Mouse (Mus musculus) CH12.LX (cell line): ENCODE data around the gene Dcp1b. TPM values are rescaled to one million over a fixed set of nuclear protein-coding genes. Genes with fewer than 3 reads are reported as not detected.

ENCODE experiments used
- DNase-seq: peaks from one replicate; pipeline ENCODE4 v3.0.0-alpha.2; 2013; ENCODE audit errors: extremely low read depth
- H3K27ac ChIP-seq: 2 replicates; pipeline ENCODE4 v1.5.1; 2012; ENCODE audit warnings: low read depth, mild to moderate bottlenecking, control low read depth, moderate library complexity; ENCODE audit not compliant: insufficient read depth
- H3K27me3 ChIP-seq: replicated peaks from 2 replicates; pipeline ENCODE3; 2012; ENCODE audit warnings: inconsistent platforms
- H3K36me3 ChIP-seq, 2 experiments: replicated peaks in 1 of 2; 2 replicates each; pipeline versions ENCODE3 to v1.6.1; 2012; ENCODE audit warnings: inconsistent platforms in 1 of 2, low read length in 1 of 2, mild to moderate bottlenecking in 1 of 2, mixed read lengths in 1 of 2, moderate library complexity in 1 of 2; ENCODE audit not compliant: control insufficient read depth in 1 of 2, insufficient read depth in 1 of 2
- H3K4me1 ChIP-seq, 2 experiments: 2 replicates each; pipeline ENCODE4 v1.6.1; 2012; ENCODE audit warnings: inconsistent platforms in 1 of 2, moderate library complexity in 1 of 2; ENCODE audit not compliant: insufficient read depth in 2 of 2, control insufficient read depth in 1 of 2
- H3K4me2 ChIP-seq: 2 replicates; pipeline ENCODE4 v1.6.1; 2012; ENCODE audit warnings: low read depth, mild to moderate bottlenecking, control low read depth; ENCODE audit not compliant: poor library complexity, insufficient read depth, severe bottlenecking
- H3K4me3 ChIP-seq, 3 experiments: fragments of 150-350 bp in 1 of 3; sonication (generic) in 1 of 3; replicated peaks in 1 of 3; 2 replicates each; pipeline versions ENCODE3 to v1.5.1; 2011 to 2012; ENCODE audit warnings: low read depth in 2 of 3, low read length in 2 of 3, mild to moderate bottlenecking in 2 of 3, moderate library complexity in 2 of 3, control low read depth in 1 of 3, improper control_type of control experiment in 1 of 3, inconsistent platforms in 1 of 3, mixed read lengths in 1 of 3; ENCODE audit not compliant: poor library complexity in 1 of 3
- H3K79me2 ChIP-seq: replicated peaks from 2 replicates; pipeline ENCODE4 v1.6.1; 2012; ENCODE audit warnings: mild to moderate bottlenecking, moderate library complexity; ENCODE audit not compliant: control insufficient read depth, poor library complexity, insufficient read depth, severe bottlenecking; ENCODE audit errors: extremely low read depth
- H3K9ac ChIP-seq: 2 replicates; pipeline ENCODE4 v1.6.1; 2012; ENCODE audit warnings: low read depth, mild to moderate bottlenecking, control low read depth, moderate library complexity; ENCODE audit not compliant: insufficient read depth
- H3K9me3 ChIP-seq: replicated peaks from 2 replicates; pipeline ENCODE3; 2012; ENCODE audit warnings: low read length, inconsistent platforms, mixed read lengths
- BHLHE40 ChIP-seq: IDR thresholded peaks from 2 replicates; pipeline ENCODE4 v1.6.1; 2011; ENCODE audit warnings: mild to moderate bottlenecking, low read depth, low read length, improper control_type of control experiment
- CHD2 ChIP-seq: IDR thresholded peaks from 2 replicates; pipeline ENCODE4 v1.6.1; 2011; ENCODE audit warnings: low read length, improper control_type of control experiment
- ELF1 ChIP-seq: IDR thresholded peaks from 2 replicates; pipeline ENCODE4 v1.6.1; 2014; ENCODE audit warnings: low read depth, mild to moderate bottlenecking, inconsistent platforms, low read length, improper control_type of control experiment
- EP300 ChIP-seq: IDR thresholded peaks from 2 replicates; pipeline ENCODE4 v1.6.1; 2011; ENCODE audit warnings: low read length, improper control_type of control experiment
- GABPA ChIP-seq: IDR thresholded peaks from 2 replicates; pipeline ENCODE4 v1.6.1; 2012; ENCODE audit warnings: low read depth, low read length, improper control_type of control experiment, inconsistent platforms; ENCODE audit not compliant: insufficient replicate concordance
- HCFC1 ChIP-seq: IDR thresholded peaks from 2 replicates; pipeline ENCODE4 v1.6.1; 2012; ENCODE audit warnings: low read depth, mild to moderate bottlenecking, inconsistent platforms, low read length, improper control_type of control experiment
- JUN ChIP-seq: IDR thresholded peaks from 2 replicates; pipeline ENCODE4 v1.6.1; 2011; ENCODE audit warnings: low read depth, mild to moderate bottlenecking, low read length, improper control_type of control experiment, moderate library complexity; ENCODE audit not compliant: insufficient read depth
- MAZ ChIP-seq: IDR thresholded peaks from 2 replicates; pipeline ENCODE4 v1.6.1; 2012; ENCODE audit warnings: low read depth, mild to moderate bottlenecking, inconsistent platforms, low read length, improper control_type of control experiment, moderate library complexity
- RCOR1 ChIP-seq: conservative IDR thresholded peaks from 2 replicates; pipeline ENCODE4 v1.6.1; 2012; ENCODE audit warnings: low read depth, mild to moderate bottlenecking, inconsistent platforms, low read length, improper control_type of control experiment
- TCF12 ChIP-seq: IDR thresholded peaks from 2 replicates; pipeline ENCODE4 v1.6.1; 2014; ENCODE audit warnings: low read depth, mild to moderate bottlenecking, inconsistent platforms, low read length, improper control_type of control experiment
- ZMIZ1 ChIP-seq: IDR thresholded peaks from 2 replicates; pipeline ENCODE4 v1.6.1; 2012; ENCODE audit warnings: low read depth, mild to moderate bottlenecking, inconsistent platforms, low read length, improper control_type of control experiment
- dilution Hi-C: fragments of 300-500 bp; cut with MboI; formaldehyde crosslinking; loops from 2 replicates; pipeline ENCODE4 v1.14.3; 2020; ENCODE audit warnings: low sequenced_read_pairs; ENCODE audit not compliant: extremely low pct_unique_long_range_greater_than_20kb, extremely low pct_ligation_motif_present
- in situ Hi-C: fragments of 300-500 bp; cut with MboI; formaldehyde crosslinking; loops from 3 replicates; pipeline ENCODE4 v1.14.3; 2019; ENCODE audit warnings: low sequenced_read_pairs, low pct_ligation_motif_present, low pct_unique_long_range_greater_than_20kb, mixed read lengths
- polyA plus RNA-seq: library from polyadenylated mRNA; unstranded; fragments of >175 nt; gene quantifications from 2 replicates; pipeline ENCODE4 v1.2.1, GENCODE M21; 2012; ENCODE audit warnings: low read depth; ENCODE audit not compliant: insufficient read length
- total RNA-seq, 2 experiments: library from RNA; depleted of rRNA; stranded (reverse); fragments of 300-350 nt in 1 of 2; fragments of >200 nt in 1 of 2; gene quantifications; 2 replicates each; pipeline ENCODE4 v1.2.3; 2012 to 2014

The Dcp1b gene
- total and polyA plus RNA-seq, 3 experiments, result 1.6 to 2.5 (median 2.2) TPM

- dilution Hi-C loops, result no loop called here
- no peaks in the 10 kb centered on the region for H3K4me1 ChIP-seq
- no peak for DNase-seq
- in situ Hi-C loops, result no loop called here
- no peaks in the 10 kb centered on the region for H3K27me3 ChIP-seq
- H3K4me2 ChIP-seq, result no peak overlapping the region
- no peak for TF ChIP-seq EP300
- TF ChIP-seq RCOR1, result no peak
- no peak for TF ChIP-seq HCFC1
- TF ChIP-seq JUN, result no peak
- TF ChIP-seq MAZ, result no peak
- TF ChIP-seq ELF1, result no peak
- TF ChIP-seq ZMIZ1, result no peak
- no peak for TF ChIP-seq GABPA
- H3K9me3 ChIP-seq, result no peaks in the 10 kb centered on the region
- H3K9ac ChIP-seq, result no peak overlapping the region
- H3K27ac ChIP-seq, result no peak overlapping the region
- H3K79me2 ChIP-seq, result no peaks in the 10 kb centered on the region
- no peak overlapping the region for H3K4me3 ChIP-seq
- peaks cover 6 to 20% of the 10 kb centered on the region in 2 experiments for H3K36me3 ChIP-seq
These were observed 19.1 kb downstream of the Dcp1b start for GRCm38 (mm10) chr6:119194161-119194560.

- Histone ChIP-seq H3K79me2 (no peaks in the 10 kb centered on the region), H3K27me3 (no peaks in the 10 kb centered on the region), H3K9ac (no peak overlapping the region), H3K9me3 (no peaks in the 10 kb centered on the region), H3K27ac (no peak overlapping the region), H3K4me3 (no peak overlapping the region), H3K4me1 (no peaks in the 10 kb centered on the region), H3K36me3 (peaks cover 6 to 20% of the 10 kb centered on the region in 2 experiments), H3K4me2 (no peak overlapping the region)
- no peak for DNase-seq
- dilution Hi-C loops (no loop called here), in situ Hi-C loops (no loop called here)
- no peak for TF ChIP-seq RCOR1
- TF ChIP-seq CHD2, result no peak
These were observed 19.5 kb downstream of the Dcp1b start for GRCm38 (mm10) chr6:119194601-119195000.

GRCm38 (mm10) chr6:119196382-119197305 lies 21.6 kb downstream of the Dcp1b start, which contains the start of gene Cacna1c:
Gene Cacna1c (minus strand): TSS chr6:119196418.
- TF ChIP-seq BHLHE40 (no peak), TCF12 (no peak), HCFC1 (no peak)
- no peaks in the 10 kb centered on the region for H3K9me3 ChIP-seq
- H3K4me1 ChIP-seq, result no peaks in the 10 kb centered on the region
- dilution Hi-C loops, result no loop called here
- peaks cover 5 to 11% of the 10 kb centered on the region in 2 experiments for H3K36me3 ChIP-seq
- no peak within 1 kb of the TSS for H3K4me3 ChIP-seq
- no peak within 1 kb of the TSS for H3K9ac ChIP-seq
- no peaks in the 10 kb centered on the region for H3K79me2 ChIP-seq
- H3K27me3 ChIP-seq, result no peaks in the 10 kb centered on the region
- H3K4me2 ChIP-seq, result no peak within 1 kb of the TSS
- in situ Hi-C loops, result no loop called here
- no peak for DNase-seq
- H3K27ac ChIP-seq, result no peak within 1 kb of the TSS
